Mouse (Mus musculus) megakaryocyte, embryonic 14.5 days (primary cell): ENCODE results near the gene H2-K1.

Experiments used
- FLI1 ChIP-seq: IDR thresholded peaks from 2 replicates; pipeline ENCODE4 v1.6.1; 2012; ENCODE audit warnings: low read length, inconsistent platforms, mixed read lengths
- GATA1 ChIP-seq: IDR thresholded peaks from 3 replicates; pipeline ENCODE4 v1.6.1; 2012; ENCODE audit warnings: mixed read lengths, low read length, inconsistent platforms, borderline replicate concordance

DNA sequence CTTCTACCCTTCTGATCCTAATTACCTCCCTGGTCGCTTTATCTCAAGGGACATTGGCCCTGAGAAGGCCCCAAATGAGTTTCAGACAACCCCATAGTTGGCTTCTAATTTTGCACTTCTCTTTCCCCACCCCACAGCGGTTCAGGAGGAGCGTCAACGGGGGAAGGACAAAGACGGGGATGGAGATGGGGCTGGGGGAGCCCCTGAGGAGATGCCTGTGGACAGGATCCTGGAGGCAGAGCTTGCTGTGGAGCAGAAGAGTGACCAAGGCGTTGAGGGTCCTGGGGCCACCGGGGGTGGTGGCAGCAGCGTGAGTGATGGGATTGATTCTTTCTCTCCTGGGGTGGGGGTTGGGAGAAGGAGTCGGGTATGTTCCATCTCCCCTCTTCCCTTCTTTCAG is 35.4 kb upstream of the H2-K1 start:
- TF ChIP-seq GATA1, result no peak
- no peak for TF ChIP-seq FLI1
